Mouse (Mus musculus): ENCODE results near the gene Arhgef12.

DNA sequence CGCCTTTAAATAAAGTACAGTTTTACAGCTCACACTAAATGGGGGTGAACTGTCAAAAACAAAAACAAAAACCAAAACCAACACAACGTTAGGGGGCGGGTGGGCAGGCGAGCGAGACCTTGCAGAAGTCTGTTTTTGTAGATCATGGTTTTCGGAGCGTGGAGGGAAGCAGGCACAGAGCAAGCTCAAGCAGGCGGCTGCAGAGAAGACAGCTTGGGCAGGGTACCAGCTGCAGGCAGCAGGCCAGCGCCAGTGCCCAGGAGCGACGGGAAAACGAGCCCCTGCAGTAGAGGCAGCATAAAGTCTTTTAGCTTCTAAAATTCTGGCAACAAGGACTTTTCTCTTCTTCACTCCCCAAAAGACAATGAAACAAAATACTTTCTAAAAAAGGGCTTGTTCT lies 142.7 kb downstream of the Arhgef12 start:
- TF ChIP-seq CTCF (IDR thresholded peaks at IDR 0.05) (no peak), POLR2A (IDR thresholded peaks at IDR 0.05; ENCODE audit: insufficient read depth, low read depth, low read length) (no peak)

Measured in heart, adult 2 months (tissue).